Mouse (Mus musculus): ENCODE measurements around the gene Btbd2.

DNA sequence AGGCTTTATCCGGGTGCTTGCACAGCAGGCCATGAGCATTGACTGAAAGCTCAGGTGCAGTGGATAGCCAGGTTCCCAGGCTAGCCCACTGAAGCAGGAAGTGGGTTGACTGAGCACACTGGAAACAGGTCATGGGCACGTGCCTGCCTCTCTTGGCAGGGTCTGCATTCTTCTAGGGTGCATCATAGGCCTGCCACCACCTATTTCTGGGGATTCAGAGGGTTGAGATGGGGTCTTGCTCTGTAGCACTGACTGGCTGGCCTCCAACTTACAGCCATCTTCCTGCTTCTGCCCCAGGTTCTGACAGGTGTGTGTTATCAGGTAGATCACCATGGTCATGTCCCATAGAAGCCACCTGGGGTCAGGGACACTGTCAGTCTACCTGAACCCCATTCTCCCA, 51.9 kb downstream of the Btbd2 start:
- no peak for TF ChIP-seq CTCF (IDR thresholded peaks at IDR 0.05; ENCODE audit: insufficient read depth, low read depth, low read length)
- TF ChIP-seq POLR2A (IDR thresholded peaks at IDR 0.05; ENCODE audit: insufficient read depth, low read depth, low read length), result no peak

Data from olfactory bulb, adult 2 months (tissue).